Mouse (Mus musculus): ENCODE results near the gene Tctex1d2. TPM values are rescaled to one million over a fixed set of nuclear protein-coding genes. Genes with fewer than 3 reads are reported as not detected.
A peak's percentile ranks its signal among the peaks of the same experiment; 100 is the strongest.

Tctex1d2 gene
- polyA plus RNA-seq, 1 experiment from 2014 or later, result 5.0 TPM

GRCm38 (mm10) chr16:32450133-32450532 lies 30.6 kb downstream of the Tctex1d2 start:
- Histone ChIP-seq H3K9ac (peak overlapping the region; percentile 32; the same call in 1 of the 2 replicates), H3K36me3 (replicated peaks) (peaks cover 36% of the 10 kb centered on the region), H3K4me2 (peak overlapping the region; percentile 74), H3K27me3 (no peaks in the 10 kb centered on the region), H3K27ac (replicated peaks) (peak overlapping the region; percentile 92), H3K4me3 (replicated peaks) (peak overlapping the region; percentile 37), H3K4me1 (replicated peaks) (peaks cover 77% of the 10 kb centered on the region), H3K9me3 (replicated peaks) (no peaks in the 10 kb centered on the region)
- peak; percentile 63 for ATAC-seq (ENCODE audit: insufficient read depth)
- WGBS (ENCODE audit: insufficient replicate concordance), result 73% methylated on average over 2 of the region's 2 CpGs

- no peak overlapping the region for H3K4me2 ChIP-seq
- 85% methylated on average over 8 of the region's 8 CpGs for WGBS (ENCODE audit: insufficient replicate concordance)
- no peaks in the 10 kb centered on the region for H3K9me3 ChIP-seq (replicated peaks)
- H3K9ac ChIP-seq, result no peak overlapping the region
- peaks cover 72% of the 10 kb centered on the region for H3K4me1 ChIP-seq (replicated peaks)
- ATAC-seq (ENCODE audit: insufficient read depth), result peak; percentile 40
- peaks cover 59% of the 10 kb centered on the region for H3K36me3 ChIP-seq (replicated peaks)
- no peak overlapping the region for H3K4me3 ChIP-seq (replicated peaks)
- no peaks in the 10 kb centered on the region for H3K27me3 ChIP-seq
- peak overlapping the region; percentile 92 for H3K27ac ChIP-seq (replicated peaks)
These were observed 33.6 kb downstream of the Tctex1d2 start for GRCm38 (mm10) chr16:32453102-32453501.

GRCm38 (mm10) chr16:32454646-32455045 lies 35.1 kb downstream of the Tctex1d2 start:
- H3K9me3 ChIP-seq (replicated peaks), result no peaks in the 10 kb centered on the region
- H3K36me3 ChIP-seq (replicated peaks), result peaks cover 73% of the 10 kb centered on the region
- no peaks in the 10 kb centered on the region for H3K27me3 ChIP-seq
- no peak overlapping the region for H3K9ac ChIP-seq
- no peak overlapping the region for H3K4me3 ChIP-seq (replicated peaks)
- no peak for ATAC-seq (ENCODE audit: insufficient read depth)
- H3K4me1 ChIP-seq (replicated peaks), result peaks cover 58% of the 10 kb centered on the region
- 91% methylated on average over 5 of the region's 5 CpGs for WGBS (ENCODE audit: insufficient replicate concordance)
- H3K4me2 ChIP-seq, result no peak overlapping the region
- 0 out of 2 replicates have a peak overlapping the region, but pooled peaks have one; percentile 24 for H3K27ac ChIP-seq (replicated peaks)

- H3K9me3 ChIP-seq (replicated peaks), result no peaks in the 10 kb centered on the region
- peaks cover 44% of the 10 kb centered on the region for H3K4me1 ChIP-seq (replicated peaks)
- ATAC-seq (ENCODE audit: insufficient read depth), result peak; percentile 67
- no peak overlapping the region for H3K9ac ChIP-seq
- peaks cover 76% of the 10 kb centered on the region for H3K36me3 ChIP-seq (replicated peaks)
- H3K27me3 ChIP-seq, result no peaks in the 10 kb centered on the region
- 0 out of 2 replicates have a peak overlapping the region, but pooled peaks have one; percentile 17 for H3K27ac ChIP-seq (replicated peaks)
- no peak overlapping the region for H3K4me3 ChIP-seq (replicated peaks)
- H3K4me2 ChIP-seq, result no peak overlapping the region
These were observed 36.6 kb downstream of the Tctex1d2 start for GRCm38 (mm10) chr16:32456086-32456485.

- Histone ChIP-seq H3K4me3 (replicated peaks) (no peak overlapping the region), H3K4me1 (replicated peaks) (peaks cover 37% of the 10 kb centered on the region), H3K36me3 (replicated peaks) (peaks cover 72% of the 10 kb centered on the region), H3K9ac (no peak overlapping the region), H3K9me3 (replicated peaks) (no peaks in the 10 kb centered on the region), H3K27ac (replicated peaks) (no peak overlapping the region), H3K27me3 (no peaks in the 10 kb centered on the region), H3K4me2 (no peak overlapping the region)
- ATAC-seq (ENCODE audit: insufficient read depth), result no peak
- 66% methylated on average over 1 of the region's 1 CpGs for WGBS (ENCODE audit: insufficient replicate concordance)
These were observed 37.3 kb downstream of the Tctex1d2 start for GRCm38 (mm10) chr16:32456761-32457160.

- H3K9me3 ChIP-seq (replicated peaks), result no peaks in the 10 kb centered on the region
- H3K27me3 ChIP-seq, result no peaks in the 10 kb centered on the region
- 52% methylated on average over 10 of the region's 10 CpGs for WGBS (ENCODE audit: insufficient replicate concordance)
- H3K27ac ChIP-seq (replicated peaks), result peak overlapping the region; percentile 64
- no peak overlapping the region for H3K9ac ChIP-seq
- peaks cover 33% of the 10 kb centered on the region for H3K4me1 ChIP-seq (replicated peaks)
- no peak overlapping the region for H3K4me3 ChIP-seq (replicated peaks)
- H3K4me2 ChIP-seq, result no peak overlapping the region
- ATAC-seq (ENCODE audit: insufficient read depth), result peak; percentile 47
- peaks cover 72% of the 10 kb centered on the region for H3K36me3 ChIP-seq (replicated peaks)
These were observed 38.3 kb downstream of the Tctex1d2 start for GRCm38 (mm10) chr16:32457589-32458386.

- Histone ChIP-seq H3K4me3 (replicated peaks) (no peak overlapping the region), H3K27ac (replicated peaks) (no peak overlapping the region), H3K4me2 (no peak overlapping the region), H3K9me3 (replicated peaks) (no peaks in the 10 kb centered on the region), H3K9ac (no peak overlapping the region), H3K27me3 (no peaks in the 10 kb centered on the region), H3K36me3 (replicated peaks) (peaks cover 72% of the 10 kb centered on the region), H3K4me1 (replicated peaks) (peaks cover 35% of the 10 kb centered on the region)
- ATAC-seq (ENCODE audit: insufficient read depth), result no peak
- WGBS (ENCODE audit: insufficient replicate concordance), result 47% methylated on average over 4 of the region's 4 CpGs
These were observed 41.0 kb downstream of the Tctex1d2 start for GRCm38 (mm10) chr16:32460518-32460917.

GRCm38 (mm10) chr16:32461713-32462112 lies 42.2 kb downstream of the Tctex1d2 start:
- peak; percentile 23; the same call in 1 of the 2 replicates for ATAC-seq (ENCODE audit: insufficient read depth)

GRCm38 (mm10) chr16:32462950-32463349 lies 43.4 kb downstream of the Tctex1d2 start:
- no peak for ATAC-seq (ENCODE audit: insufficient read depth)
- H3K4me3 ChIP-seq (replicated peaks), result no peak overlapping the region
- no peaks in the 10 kb centered on the region for H3K27me3 ChIP-seq
- H3K36me3 ChIP-seq (replicated peaks), result peaks cover 78% of the 10 kb centered on the region
- H3K9me3 ChIP-seq (replicated peaks), result no peaks in the 10 kb centered on the region
- H3K4me1 ChIP-seq (replicated peaks), result peaks cover 15% of the 10 kb centered on the region
- no peak overlapping the region for H3K27ac ChIP-seq (replicated peaks)
- no peak overlapping the region for H3K4me2 ChIP-seq
- H3K9ac ChIP-seq, result no peak overlapping the region
- WGBS (ENCODE audit: insufficient replicate concordance), result 92% methylated on average over 16 of the region's 16 CpGs

More at GRCm38 (mm10) chr16:32461713-32462112, 42.2 kb downstream of the Tctex1d2 start:
- no peak overlapping the region for H3K4me3 ChIP-seq (replicated peaks)
- 92% methylated on average over 5 of the region's 5 CpGs for WGBS (ENCODE audit: insufficient replicate concordance)
- H3K4me2 ChIP-seq, result no peak overlapping the region
- peaks cover 72% of the 10 kb centered on the region for H3K36me3 ChIP-seq (replicated peaks)
- H3K9me3 ChIP-seq (replicated peaks), result no peaks in the 10 kb centered on the region
- H3K27ac ChIP-seq (replicated peaks), result no peak overlapping the region
- H3K27me3 ChIP-seq, result no peaks in the 10 kb centered on the region
- H3K9ac ChIP-seq, result no peak overlapping the region
- peaks cover 25% of the 10 kb centered on the region for H3K4me1 ChIP-seq (replicated peaks)

GRCm38 (mm10) chr16:32463426-32463825 lies 43.9 kb downstream of the Tctex1d2 start:
- no peaks in the 10 kb centered on the region for H3K9me3 ChIP-seq (replicated peaks)
- H3K27ac ChIP-seq (replicated peaks), result no peak overlapping the region
- WGBS (ENCODE audit: insufficient replicate concordance), result 31% methylated on average over 2 of the region's 2 CpGs
- H3K4me3 ChIP-seq (replicated peaks), result no peak overlapping the region
- peaks cover 14% of the 10 kb centered on the region; the same call in 1 of the 2 replicates for H3K4me1 ChIP-seq (replicated peaks)
- no peak overlapping the region for H3K9ac ChIP-seq
- no peaks in the 10 kb centered on the region for H3K27me3 ChIP-seq
- H3K36me3 ChIP-seq (replicated peaks), result peaks cover 79% of the 10 kb centered on the region
- ATAC-seq (ENCODE audit: insufficient read depth), result no peak; the same call in 1 of the 2 replicates
- H3K4me2 ChIP-seq, result no peak overlapping the region

GRCm38 (mm10) chr16:32464908-32465307 lies 45.4 kb downstream of the Tctex1d2 start:
- Histone ChIP-seq H3K4me2 (no peak overlapping the region), H3K36me3 (replicated peaks) (peaks cover 80% of the 10 kb centered on the region), H3K27ac (replicated peaks) (no peak overlapping the region), H3K4me1 (replicated peaks) (peaks cover 15% of the 10 kb centered on the region; the same call in 1 of the 2 replicates), H3K4me3 (replicated peaks) (no peak overlapping the region), H3K27me3 (no peaks in the 10 kb centered on the region), H3K9me3 (replicated peaks) (no peaks in the 10 kb centered on the region), H3K9ac (no peak overlapping the region)
- no peak for ATAC-seq (ENCODE audit: insufficient read depth)
- WGBS (ENCODE audit: insufficient replicate concordance), result 0% methylated on average over 1 of the region's 1 CpGs

All from liver, embryonic 15.5 days (tissue).